Mouse (Mus musculus) limb, embryonic 13.5 days (tissue): ENCODE measurements around the gene Trem2. TPM values are rescaled to one million over a fixed set of nuclear protein-coding genes. Genes with fewer than 3 reads are reported as not detected.
"Not testable (repeated sequence)": the region's sequence is repeated elsewhere in the genome, so short reads cannot be mapped to it uniquely, and the experiment has no call there.

Experiments
- ATAC-seq: fragments of 200-750 bp; cut with Nextera tagmentation; 2 replicates; pipeline ENCODE4 v1.8.0; 2017; ENCODE audit warnings: low read depth, moderate number of reproducible peaks, moderate TSS enrichment; ENCODE audit not compliant: low FRiP score
- H3K27ac ChIP-seq: fragments of 300-500 bp; sonication (generic); 2 replicates; pipeline ENCODE4 v1.5.1; 2015; ENCODE audit warnings: inconsistent platforms, mild to moderate bottlenecking, moderate library complexity
- H3K27me3 ChIP-seq: fragments of 300-500 bp; sonication (generic); 2 replicates; pipeline ENCODE4 v1.6.1; 2015; ENCODE audit warnings: mild to moderate bottlenecking, inconsistent platforms
- H3K36me3 ChIP-seq: fragments of 300-500 bp; sonication (generic); 2 replicates; pipeline ENCODE4 v1.6.1; 2015; ENCODE audit warnings: inconsistent platforms, mild to moderate bottlenecking, moderate library complexity
- H3K4me1 ChIP-seq: fragments of 300-500 bp; sonication (generic); 2 replicates; pipeline ENCODE4 v1.6.1; 2015; ENCODE audit warnings: inconsistent platforms
- H3K4me2 ChIP-seq: fragments of 300-500 bp; sonication (generic); replicated peaks from 2 replicates; pipeline ENCODE4 v1.6.1; 2015; ENCODE audit warnings: inconsistent platforms, mild to moderate bottlenecking, moderate library complexity
- H3K4me3 ChIP-seq: fragments of 300-500 bp; sonication (generic); 2 replicates; pipeline ENCODE4 v1.5.1; 2015; ENCODE audit warnings: moderate library complexity, mild to moderate bottlenecking, inconsistent platforms
- H3K9ac ChIP-seq: fragments of 300-500 bp; sonication (generic); 2 replicates; pipeline ENCODE4 v1.6.1; 2015; ENCODE audit warnings: mild to moderate bottlenecking, inconsistent platforms
- H3K9me3 ChIP-seq: fragments of 300-500 bp; sonication (generic); 2 replicates; pipeline ENCODE4 v1.6.1; 2016; ENCODE audit warnings: inconsistent platforms
- WGBS: fragments of 180-500 bp; shearing (Covaris S2); methylation state at CpG from one replicate; pipeline ENCODE4 v1.1.7; 2015; 5-methylcytosine and 5-hydroxymethylcytosine counted together
- polyA plus RNA-seq: library from polyadenylated mRNA; unstranded; fragments of >200 nt; fragmentation: Nextera tagmentation; extraction: Ambion mirVana; gene quantifications from 2 replicates; pipeline ENCODE4 v1.2.1, GENCODE M21; 2015

Gene Trem2
- polyA plus RNA-seq: 3.5 and 3.6 TPM in 2 replicates

GRCm38 (mm10) chr17:48346231-48346630 lies at the start of gene Trem2:
Gene Trem2, plus strand, starts transcription at chr17:48346401.
- no peaks in the 10 kb centered on the region for H3K27me3 ChIP-seq
- H3K4me3 ChIP-seq: no peak within 1 kb of the TSS
- no peak within 1 kb of the TSS for H3K27ac ChIP-seq
- no peaks in the 10 kb centered on the region for H3K9me3 ChIP-seq
- H3K9ac ChIP-seq: no peak within 1 kb of the TSS
- no peak within 1 kb of the TSS for H3K4me2 ChIP-seq
- H3K36me3 ChIP-seq: no peaks in the 10 kb centered on the region
- WGBS: 75% methylated on average over 5 of the region's 5 CpGs
- no peaks in the 10 kb centered on the region for H3K4me1 ChIP-seq
- no peak for ATAC-seq

GRCm38 (mm10) chr17:48299203-48299602 lies 47.0 kb upstream of the Trem2 start, which contains the start of gene Treml2:
Gene Treml2, plus strand, starts transcription at chr17:48299498.
- H3K27ac ChIP-seq: no peak within 1 kb of the TSS
- no peaks in the 10 kb centered on the region for H3K36me3 ChIP-seq
- H3K4me3 ChIP-seq: no peak within 1 kb of the TSS
- H3K9ac ChIP-seq: no peak within 1 kb of the TSS
- no peaks in the 10 kb centered on the region for H3K27me3 ChIP-seq
- 23% methylated on average over 3 of the region's 4 CpGs for WGBS
- H3K4me2 ChIP-seq: no peak within 1 kb of the TSS
- H3K4me1 ChIP-seq: no peaks in the 10 kb centered on the region
- H3K9me3 ChIP-seq: no peaks in the 10 kb centered on the region
- ATAC-seq: no peak

- no peaks in the 10 kb centered on the region for H3K27me3 ChIP-seq
- 57% methylated on average over 4 of the region's 7 CpGs for WGBS
- no peaks in the 10 kb centered on the region for H3K9me3 ChIP-seq
- H3K27ac ChIP-seq: no peak overlapping the region
- no peak overlapping the region for H3K9ac ChIP-seq
- no peak for ATAC-seq
- no peaks in the 10 kb centered on the region for H3K4me1 ChIP-seq
- no peak overlapping the region for H3K4me3 ChIP-seq
- no peak overlapping the region for H3K4me2 ChIP-seq
- no peaks in the 10 kb centered on the region for H3K36me3 ChIP-seq
Observed at GRCm38 (mm10) chr17:48299756-48300155, 46.4 kb upstream of the Trem2 start.

GRCm38 (mm10) chr17:48300199-48300598 lies 46.0 kb upstream of the Trem2 start:
- no peak overlapping the region for H3K4me3 ChIP-seq
- ATAC-seq: no peak
- 57% methylated on average over 7 of the region's 7 CpGs for WGBS
- H3K9ac ChIP-seq: no peak overlapping the region
- H3K4me2 ChIP-seq: no peak overlapping the region
- no peaks in the 10 kb centered on the region for H3K27me3 ChIP-seq
- H3K27ac ChIP-seq: no peak overlapping the region
- no peaks in the 10 kb centered on the region for H3K9me3 ChIP-seq
- H3K4me1 ChIP-seq: no peaks in the 10 kb centered on the region
- H3K36me3 ChIP-seq: no peaks in the 10 kb centered on the region

- no peak for ATAC-seq
- Histone ChIP-seq H3K36me3 (no peaks in the 10 kb centered on the region), H3K9me3 (no peaks in the 10 kb centered on the region), H3K9ac (no peak overlapping the region), H3K4me2 (no peak overlapping the region), H3K27ac (no peak overlapping the region), H3K27me3 (no peaks in the 10 kb centered on the region), H3K4me1 (no peaks in the 10 kb centered on the region), H3K4me3 (no peak overlapping the region)
- WGBS: 74% methylated on average over 9 of the region's 9 CpGs
Observed at GRCm38 (mm10) chr17:48300861-48301260, 45.3 kb upstream of the Trem2 start.

- WGBS: 89% methylated on average over 5 of the region's 5 CpGs
- no peaks in the 10 kb centered on the region for H3K36me3 ChIP-seq
- no peak overlapping the region for H3K4me3 ChIP-seq
- H3K4me1 ChIP-seq: no peaks in the 10 kb centered on the region
- ATAC-seq: no peak
- no peaks in the 10 kb centered on the region for H3K27me3 ChIP-seq
- H3K9ac ChIP-seq: no peak overlapping the region
- H3K4me2 ChIP-seq: no peak overlapping the region
- no peaks in the 10 kb centered on the region for H3K9me3 ChIP-seq
- H3K27ac ChIP-seq: no peak overlapping the region
Observed at GRCm38 (mm10) chr17:48301792-48302191, 44.4 kb upstream of the Trem2 start.

GRCm38 (mm10) chr17:48312124-48312523 lies 34.1 kb upstream of the Trem2 start:
- Histone ChIP-seq H3K4me2 (no peak overlapping the region), H3K9me3 (no peaks in the 10 kb centered on the region), H3K4me3 (no peak overlapping the region), H3K4me1 (no peaks in the 10 kb centered on the region), H3K9ac (no peak overlapping the region), H3K27me3 (no peaks in the 10 kb centered on the region), H3K27ac (no peak overlapping the region), H3K36me3 (no peaks in the 10 kb centered on the region)
- WGBS: 64% methylated on average over 2 of the region's 2 CpGs
- no peak for ATAC-seq

- not testable (repeated sequence) for H3K4me1 ChIP-seq, H3K36me3 ChIP-seq, H3K9me3 ChIP-seq, H3K27me3 ChIP-seq, H3K4me2 ChIP-seq, ATAC-seq, H3K4me3 ChIP-seq, H3K27ac ChIP-seq, H3K9ac ChIP-seq
- WGBS: 86% methylated on average over 3 of the region's 3 CpGs
Observed at GRCm38 (mm10) chr17:48315905-48316579, 30.2 kb upstream of the Trem2 start, which contains the start of gene B430306N03Rik. Gene B430306N03Rik, plus strand, starts transcription at chr17:48316141.

- Histone ChIP-seq H3K9me3 (no peaks in the 10 kb centered on the region), H3K27me3 (no peaks in the 10 kb centered on the region), H3K4me1 (no peaks in the 10 kb centered on the region), H3K4me3 (no peak overlapping the region), H3K9ac (no peak overlapping the region), H3K36me3 (no peaks in the 10 kb centered on the region), H3K4me2 (no peak overlapping the region), H3K27ac (no peak overlapping the region)
- ATAC-seq: no peak
- WGBS: 91% methylated on average over 1 of the region's 1 CpGs
Observed at GRCm38 (mm10) chr17:48318686-48319085, 27.5 kb upstream of the Trem2 start.

- 73% methylated on average over 2 of the region's 2 CpGs for WGBS
- H3K27me3 ChIP-seq: no peaks in the 10 kb centered on the region
- no peak overlapping the region for H3K4me2 ChIP-seq
- no peak overlapping the region for H3K27ac ChIP-seq
- H3K36me3 ChIP-seq: no peaks in the 10 kb centered on the region
- H3K9me3 ChIP-seq: no peaks in the 10 kb centered on the region
- no peak for ATAC-seq
- peaks cover 4% of the 10 kb centered on the region; the same call in 1 of the 2 replicates for H3K4me1 ChIP-seq
- no peak overlapping the region for H3K9ac ChIP-seq
- H3K4me3 ChIP-seq: no peak overlapping the region
Observed at GRCm38 (mm10) chr17:48321279-48321678, 24.9 kb upstream of the Trem2 start.

- H3K9ac ChIP-seq: no peak overlapping the region
- H3K27ac ChIP-seq: no peak overlapping the region
- no peaks in the 10 kb centered on the region for H3K36me3 ChIP-seq
- H3K4me1 ChIP-seq: peaks cover 4% of the 10 kb centered on the region; the same call in 1 of the 2 replicates
- no peaks in the 10 kb centered on the region for H3K9me3 ChIP-seq
- 62% methylated on average over 3 of the region's 3 CpGs for WGBS
- no peaks in the 10 kb centered on the region for H3K27me3 ChIP-seq
- H3K4me2 ChIP-seq: no peak overlapping the region
- H3K4me3 ChIP-seq: no peak overlapping the region
- no peak for ATAC-seq
Observed at GRCm38 (mm10) chr17:48323236-48323635, 23.0 kb upstream of the Trem2 start.

- no peaks in the 10 kb centered on the region for H3K9me3 ChIP-seq
- H3K4me2 ChIP-seq: no peak overlapping the region
- no peak for ATAC-seq
Observed at GRCm38 (mm10) chr17:48324258-48324657, 21.9 kb upstream of the Trem2 start.

GRCm38 (mm10) chr17:48325093-48325492 lies 21.1 kb upstream of the Trem2 start:
- H3K36me3 ChIP-seq: no peaks in the 10 kb centered on the region
- H3K4me2 ChIP-seq: no peak overlapping the region
- no peaks in the 10 kb centered on the region for H3K27me3 ChIP-seq
- no peak overlapping the region for H3K4me3 ChIP-seq
- no peaks in the 10 kb centered on the region for H3K9me3 ChIP-seq
- no peak for ATAC-seq
- WGBS: 93% methylated on average over 6 of the region's 6 CpGs
- no peak overlapping the region for H3K9ac ChIP-seq
- H3K4me1 ChIP-seq: peaks cover 4% of the 10 kb centered on the region; the same call in 1 of the 2 replicates
- H3K27ac ChIP-seq: no peak overlapping the region

More at GRCm38 (mm10) chr17:48324258-48324657, 21.9 kb upstream of the Trem2 start:
- Histone ChIP-seq H3K4me1 (peaks cover 4% of the 10 kb centered on the region; the same call in 1 of the 2 replicates), H3K27me3 (no peaks in the 10 kb centered on the region), H3K4me3 (no peak overlapping the region), H3K36me3 (no peaks in the 10 kb centered on the region), H3K9ac (no peak overlapping the region), H3K27ac (no peak overlapping the region)
- 83% methylated on average over 5 of the region's 5 CpGs for WGBS
